Mouse (Mus musculus) mature B cell (primary cell): ENCODE results near the gene Hoxa13.

Experiments
- in situ Hi-C: fragments of 300-500 bp; cut with MboI; formaldehyde crosslinking; loops from 2 replicates; pipeline ENCODE4 v1.14.3; 2019

Hoxa13 gene

DNA sequence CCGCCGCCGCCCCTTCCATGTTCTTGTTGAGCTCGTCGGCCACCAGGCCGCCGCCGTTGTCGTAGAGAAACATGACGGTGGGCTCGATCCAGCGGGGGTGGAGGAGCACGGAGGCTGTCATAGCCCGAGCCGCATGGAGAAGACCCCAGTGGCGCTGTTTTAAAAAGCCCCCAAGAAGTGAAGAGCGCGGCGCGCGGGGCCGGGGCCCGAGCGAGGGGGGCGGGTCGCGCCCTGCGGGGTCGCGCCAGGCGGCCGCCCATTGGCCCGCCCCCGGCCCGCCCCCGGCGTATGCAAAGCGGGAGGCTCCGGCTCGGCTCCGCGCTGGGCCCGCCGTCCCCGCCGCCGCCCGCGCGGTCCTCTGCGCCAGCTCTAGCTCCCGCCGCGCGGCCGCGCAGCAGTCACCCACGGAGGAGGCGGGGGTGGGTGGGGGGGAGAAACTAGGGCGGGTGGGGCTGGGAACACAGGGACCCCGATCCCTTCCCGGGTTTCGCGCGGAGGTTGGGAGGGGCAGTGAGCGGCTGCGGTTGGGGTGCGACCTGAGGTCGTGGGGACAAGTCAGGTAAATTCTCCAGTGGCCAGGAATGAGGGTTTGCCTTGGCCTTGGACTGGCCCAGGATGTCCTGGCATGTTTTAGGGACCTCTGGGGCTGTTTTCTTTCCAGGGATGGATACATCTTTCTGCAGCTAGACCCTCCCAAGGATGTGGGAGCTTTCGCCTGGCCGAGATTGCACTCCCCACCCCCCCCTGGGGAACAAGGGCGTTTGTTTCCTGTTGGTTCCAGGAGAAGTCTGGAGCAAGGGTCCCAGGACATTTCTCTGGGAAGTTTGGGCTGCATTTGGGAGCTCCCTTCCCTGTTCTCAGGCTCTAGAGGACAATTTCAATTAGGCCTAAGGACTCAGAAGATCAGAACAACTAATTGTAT lies at the start of gene Hoxa13:
TSS of gene Hoxa13 (minus strand) at position 227 of the 922 bp plus-strand sequence.
- in situ Hi-C loops, result loop anchor here (10.0 to 25.0 kb wide), 2 partner anchors 326 to 654 kb away; no protein-coding TSS in a partner anchor

DNA sequence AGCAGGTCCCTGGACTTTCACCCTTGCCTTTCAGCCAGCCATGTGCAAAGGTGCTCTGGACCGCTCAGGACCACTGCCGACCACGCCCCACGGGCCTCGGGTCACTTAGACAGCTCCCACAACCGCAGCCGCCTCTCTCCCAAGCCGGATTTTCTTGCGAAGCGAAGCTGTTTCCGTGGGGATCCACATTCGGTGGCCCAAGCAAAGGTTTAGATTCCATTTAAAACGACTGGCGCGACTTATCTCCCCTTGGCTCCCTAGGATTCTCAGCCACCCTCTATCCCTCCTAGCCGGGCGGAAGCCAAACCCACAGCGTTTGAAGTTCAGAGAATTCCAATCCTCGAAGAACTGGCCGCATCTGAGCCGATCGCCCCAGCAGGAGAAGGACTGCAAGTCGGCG lies 49.7 kb upstream of the Hoxa13 start:
- in situ Hi-C loops, result no loop called here

DNA sequence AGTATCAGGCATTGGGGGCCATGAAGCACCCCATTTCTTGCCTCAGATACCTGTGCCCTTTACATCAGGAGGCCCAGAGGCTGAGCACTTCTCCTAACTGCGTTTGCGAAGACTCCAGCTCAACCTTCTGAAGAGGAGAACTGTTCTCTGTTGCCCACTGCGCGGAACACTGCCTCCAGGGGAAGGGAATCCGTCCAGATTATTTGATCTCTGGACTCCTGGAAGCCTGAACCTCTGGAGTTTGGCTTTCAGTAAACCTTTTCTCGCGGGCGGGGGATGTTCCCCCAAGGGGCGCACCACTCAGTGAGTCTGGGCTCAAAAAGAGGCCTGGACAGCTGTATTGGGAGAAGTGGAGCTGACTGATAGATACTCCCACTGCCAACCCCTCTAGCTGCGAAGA lies 49.1 kb upstream of the Hoxa13 start:
- in situ Hi-C loops, result no loop called here

DNA sequence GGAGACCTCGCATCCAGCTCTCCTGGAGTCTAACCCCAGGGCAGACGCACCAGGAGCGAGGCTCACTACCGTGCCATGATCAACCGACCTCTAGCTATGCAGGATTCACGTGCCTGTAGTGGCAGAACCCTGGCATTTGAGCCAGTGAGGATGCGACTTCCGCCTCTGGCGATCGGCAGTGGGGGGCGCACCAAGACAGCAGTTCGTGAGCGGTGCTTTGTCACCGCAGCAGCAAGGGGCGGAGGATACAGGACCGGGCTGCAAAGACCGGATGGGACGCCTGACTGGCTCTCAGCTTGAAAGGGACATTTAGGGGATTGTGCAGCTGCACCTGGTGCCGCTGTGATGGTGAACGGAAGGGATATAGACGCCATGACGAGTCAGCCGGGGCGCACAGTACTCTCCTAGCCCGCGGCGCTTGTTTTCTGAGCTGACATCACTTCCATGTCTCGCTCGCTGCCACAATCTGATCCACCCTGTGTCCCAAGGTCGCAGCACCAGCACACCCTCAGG lies 45.3 kb upstream of the Hoxa13 start:
- in situ Hi-C loops, result no loop called here

DNA sequence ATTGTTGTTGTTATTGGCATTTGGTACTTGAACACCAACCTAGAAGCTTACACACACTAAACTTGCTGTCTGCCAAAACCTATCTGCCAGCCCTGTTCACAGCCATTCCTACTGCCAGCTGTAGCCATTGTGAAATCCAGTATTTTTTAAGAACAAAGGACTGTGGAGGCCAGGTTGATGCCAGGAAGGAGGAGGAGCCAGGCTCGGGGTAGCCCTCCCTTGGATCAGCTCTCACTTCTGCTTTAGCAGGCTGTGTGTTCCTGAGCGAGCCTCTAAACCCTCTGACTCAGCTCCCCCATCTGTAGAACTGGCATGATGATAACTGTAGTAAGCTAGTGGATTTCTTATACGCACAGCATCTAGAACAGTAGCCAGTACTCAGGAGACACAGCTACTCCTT lies 42.7 kb upstream of the Hoxa13 start:
- in situ Hi-C loops, result no loop called here

DNA sequence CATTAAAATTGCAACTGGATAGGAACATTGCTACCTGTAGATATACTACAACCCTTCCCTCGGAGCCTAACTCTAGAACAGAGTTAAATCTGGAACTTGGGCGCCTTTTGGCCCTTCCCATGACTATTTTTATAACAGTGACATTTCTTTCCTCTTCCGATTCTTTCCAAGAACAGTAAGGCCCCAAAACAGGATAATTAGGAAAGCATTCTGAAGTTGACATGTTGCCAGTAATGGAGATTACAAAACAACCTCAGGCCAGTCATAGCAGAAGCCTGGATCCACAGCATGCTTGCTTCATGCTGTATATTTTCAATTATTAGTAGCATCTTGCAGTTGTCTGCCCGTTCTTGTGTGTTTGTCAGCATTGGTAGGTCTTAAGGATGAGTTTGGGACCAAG lies 40.1 kb upstream of the Hoxa13 start:
- in situ Hi-C loops, result no loop called here

DNA sequence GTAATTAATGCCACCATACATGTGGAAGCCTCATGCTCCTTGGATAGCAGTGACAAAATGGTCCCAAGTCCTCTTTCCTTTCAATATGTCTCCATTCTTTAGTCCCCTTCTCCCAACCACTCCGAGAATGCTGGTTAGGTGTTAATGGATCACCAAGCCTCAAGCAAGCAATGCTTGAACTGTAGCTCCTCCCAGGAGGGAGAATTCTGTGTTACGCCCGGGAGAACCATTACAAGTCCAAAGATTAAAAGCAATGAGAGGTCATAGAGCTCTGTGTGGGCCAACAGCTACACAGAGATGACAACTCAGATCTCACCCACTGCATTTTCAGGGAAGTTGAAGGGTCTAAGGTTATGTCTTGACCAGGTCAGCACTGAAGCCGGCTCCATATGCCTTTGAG lies 37.8 kb upstream of the Hoxa13 start:
- in situ Hi-C loops, result no loop called here

DNA sequence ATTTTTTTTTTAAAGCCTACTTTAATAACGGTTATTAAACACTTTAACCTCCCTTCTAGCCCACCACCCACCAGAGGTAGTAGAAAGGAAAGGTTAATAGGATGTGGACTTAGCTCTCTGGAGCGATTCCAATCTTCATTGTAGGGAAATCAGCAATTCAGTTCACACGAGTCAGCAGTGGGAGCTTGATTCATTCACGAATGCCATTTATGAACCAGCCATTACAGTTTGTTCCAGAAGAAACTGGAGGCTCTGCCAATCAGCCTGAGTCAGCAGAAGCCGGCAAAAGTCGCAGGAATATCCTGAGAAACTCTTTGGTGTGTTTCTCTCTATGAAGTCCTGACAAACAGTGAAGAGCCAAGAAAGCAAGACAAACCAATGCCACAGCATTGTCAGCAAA lies 33.9 kb upstream of the Hoxa13 start:
- in situ Hi-C loops, result no loop called here

DNA sequence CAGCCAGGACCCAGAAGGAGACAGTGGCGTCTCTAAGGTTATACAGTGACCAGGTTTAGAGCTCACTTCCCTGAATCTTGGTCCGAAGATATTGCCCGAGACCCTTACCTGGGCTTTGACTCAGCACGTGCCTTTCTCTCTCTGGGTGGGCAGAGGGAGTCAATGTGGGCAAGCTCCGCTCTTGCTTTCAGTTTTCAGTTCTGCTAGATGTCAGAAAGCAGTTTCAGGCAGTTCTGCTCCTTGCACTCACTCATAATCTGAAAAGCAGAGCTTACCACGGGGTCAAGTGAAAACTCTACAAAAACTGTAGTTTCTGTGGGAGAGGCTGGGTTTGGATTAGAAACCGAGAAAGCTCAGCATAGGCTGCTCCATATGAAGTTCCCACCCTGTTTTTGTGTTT lies 31.6 kb upstream of the Hoxa13 start:
- in situ Hi-C loops, result no loop called here

DNA sequence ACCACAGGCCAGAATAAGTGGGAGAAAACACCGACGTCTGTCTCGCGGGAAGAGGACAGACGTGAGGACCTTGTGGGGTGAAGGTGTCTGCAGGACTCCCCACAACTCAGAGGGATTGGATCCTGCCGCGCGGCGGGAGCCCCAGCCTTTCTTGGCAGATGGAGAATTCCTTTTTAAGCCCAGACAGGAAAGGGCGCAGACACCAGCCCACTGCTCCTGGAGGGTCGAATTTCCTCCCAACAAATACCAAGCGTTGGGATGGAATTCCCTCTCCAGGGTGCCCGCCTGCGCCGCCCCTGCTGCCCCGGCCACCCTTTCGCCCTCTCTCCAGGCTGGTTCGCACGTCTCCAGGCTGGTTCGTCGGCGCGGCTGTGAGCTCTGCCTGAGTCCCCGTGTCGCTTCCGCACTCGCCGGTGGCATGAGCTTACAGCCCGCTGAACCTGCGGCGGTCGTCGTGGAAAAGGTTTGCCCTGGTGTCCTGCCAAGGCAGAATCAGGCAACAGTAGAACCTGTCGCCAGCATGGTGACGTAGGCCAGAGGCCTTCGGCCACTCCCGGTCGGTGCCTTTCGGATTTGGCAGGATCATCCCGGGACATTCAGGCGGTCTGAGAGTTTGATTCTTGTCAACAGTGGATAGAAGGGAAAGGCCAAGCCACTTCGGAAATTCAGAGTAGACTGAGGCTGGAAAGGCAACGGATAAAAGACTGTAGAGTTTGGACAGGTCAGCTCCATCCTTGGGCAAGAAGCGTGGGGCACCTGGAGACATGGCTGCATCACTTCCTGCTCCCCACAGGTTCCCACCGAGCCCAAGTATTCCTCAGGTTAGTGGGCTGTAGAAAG lies 30.6 kb upstream of the Hoxa13 start:
- in situ Hi-C loops, result no loop called here

DNA sequence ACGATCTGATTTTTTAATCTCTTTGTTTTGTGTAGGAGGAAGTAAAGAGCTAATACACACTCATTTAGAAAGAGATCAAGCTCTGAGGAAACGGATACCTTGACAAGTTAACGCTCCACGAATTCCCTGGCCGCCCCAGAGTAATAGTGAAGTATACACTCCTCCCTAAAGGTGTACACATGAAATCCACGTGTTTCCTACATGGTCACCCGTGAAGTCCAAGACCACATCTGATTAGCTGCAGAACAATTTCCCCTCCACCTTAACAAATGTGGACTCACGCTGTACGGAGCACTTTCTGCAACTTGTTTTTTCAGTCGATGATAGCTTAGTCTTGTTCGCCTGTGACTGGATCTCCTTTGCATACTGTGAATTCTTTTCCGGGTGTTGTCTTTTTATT lies 29.5 kb upstream of the Hoxa13 start:
- in situ Hi-C loops, result no loop called here

DNA sequence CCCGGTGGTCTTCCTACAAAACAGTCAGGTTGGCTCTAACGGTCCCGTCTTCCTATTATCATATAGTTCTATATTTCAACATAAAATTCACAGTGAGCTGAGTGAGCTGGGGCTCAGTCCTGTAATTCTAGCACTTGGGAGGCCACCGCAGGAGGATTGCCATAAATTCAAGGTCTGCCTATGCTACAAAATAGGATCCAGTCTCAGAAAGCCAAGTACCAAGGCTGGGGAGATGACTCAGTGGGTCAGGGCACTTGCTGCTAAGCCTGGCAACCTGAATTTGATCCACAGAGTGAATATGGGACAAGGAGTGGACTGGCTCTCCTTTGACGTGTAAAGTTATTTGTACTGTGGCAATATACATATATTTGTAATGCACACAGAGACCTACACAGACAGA lies 23.2 kb upstream of the Hoxa13 start:
- in situ Hi-C loops, result no loop called here

DNA sequence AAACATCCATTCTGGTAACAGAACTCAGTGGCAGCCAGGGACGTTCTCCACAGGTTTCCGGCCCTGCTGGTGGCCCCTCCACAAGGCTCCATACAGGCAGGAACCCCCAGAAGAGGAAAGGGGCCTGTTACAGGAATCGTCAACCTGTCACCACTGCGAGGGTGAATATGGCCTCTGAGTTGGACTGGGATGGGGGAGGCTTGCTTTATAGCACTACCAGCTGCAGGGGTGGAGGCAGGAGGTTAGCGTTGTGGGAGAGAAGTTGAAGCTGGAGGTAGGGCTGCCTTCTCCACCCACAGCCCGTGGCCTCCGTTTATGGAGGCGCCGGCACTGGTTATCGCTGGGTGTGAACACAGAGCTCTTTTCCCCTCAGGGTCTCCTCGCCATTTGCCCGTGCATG lies 20.4 kb upstream of the Hoxa13 start:
- in situ Hi-C loops, result no loop called here

DNA sequence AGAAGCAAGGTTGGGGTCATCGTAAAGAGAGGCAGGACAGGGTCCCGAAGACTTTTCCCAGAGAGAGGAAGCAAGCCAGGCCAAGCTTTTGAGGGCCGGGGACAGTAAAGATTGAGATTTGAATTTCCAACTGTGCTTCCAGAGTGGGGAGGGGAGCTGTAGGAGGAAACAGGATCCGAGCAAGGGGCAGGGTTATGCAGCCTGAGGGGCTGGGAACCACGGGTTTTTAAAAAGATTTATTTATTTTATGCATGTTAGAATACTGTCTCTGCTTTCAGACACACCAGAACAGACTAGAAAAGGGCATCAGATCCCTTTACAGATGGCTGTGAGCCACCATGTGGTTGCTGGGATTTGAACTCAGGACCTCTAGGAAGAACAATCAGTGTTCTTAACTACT lies 16.2 kb upstream of the Hoxa13 start:
- in situ Hi-C loops, result no loop called here

DNA sequence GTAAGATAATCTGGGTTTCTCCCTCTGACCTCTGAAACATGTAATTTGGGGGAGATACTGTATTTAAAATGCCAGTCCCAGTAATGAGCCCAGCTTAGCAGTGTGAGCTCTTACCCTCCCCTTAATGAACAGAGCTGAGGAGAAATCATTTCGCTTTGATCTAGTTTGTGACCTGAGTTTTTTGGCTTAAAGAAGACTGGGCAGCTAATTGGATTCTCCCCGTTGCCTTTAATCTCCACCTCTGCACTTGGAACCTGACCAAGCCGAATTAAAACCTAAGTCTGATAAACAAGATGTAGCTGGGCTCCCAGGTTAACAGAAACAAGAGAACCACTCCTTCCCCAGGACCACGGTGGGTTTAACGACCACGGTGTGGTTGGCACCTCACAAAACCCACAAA lies 15.7 kb upstream of the Hoxa13 start:
- in situ Hi-C loops, result no loop called here

DNA sequence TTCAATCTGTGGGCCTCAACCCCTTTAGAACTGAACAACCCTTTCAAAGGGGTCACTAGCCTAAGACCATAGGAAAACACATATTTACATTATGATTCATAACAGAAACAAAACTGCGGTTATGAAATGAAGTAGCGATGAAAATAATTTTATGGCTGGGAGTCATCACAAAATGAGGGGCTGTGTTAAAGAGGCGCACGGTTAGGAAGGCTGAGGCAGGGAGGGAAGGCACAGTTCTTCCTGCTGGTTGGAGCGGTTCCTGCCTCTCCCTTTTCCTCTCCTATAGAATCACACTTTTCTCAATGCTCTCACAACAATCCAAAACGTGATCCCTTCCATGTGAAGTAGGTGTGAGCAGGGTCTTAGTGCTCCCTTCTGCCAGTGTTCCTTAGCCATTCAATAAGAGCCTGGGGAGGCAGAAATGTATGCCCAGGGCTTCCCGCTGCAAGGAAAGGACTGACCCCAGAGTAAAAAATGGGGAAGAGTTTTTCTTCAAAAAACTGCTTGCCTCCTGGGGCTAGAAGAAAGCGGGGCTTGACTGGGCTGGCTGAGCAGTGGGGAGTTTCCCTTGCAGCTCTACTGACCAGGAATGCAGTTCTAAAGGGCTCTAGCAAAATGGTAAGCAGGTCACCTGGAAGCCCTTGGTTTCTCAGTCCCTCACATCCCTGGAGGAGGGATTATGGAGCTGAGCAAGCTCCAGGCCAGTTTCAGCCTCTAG lies 15.0 kb upstream of the Hoxa13 start:
- in situ Hi-C loops, result no loop called here

DNA sequence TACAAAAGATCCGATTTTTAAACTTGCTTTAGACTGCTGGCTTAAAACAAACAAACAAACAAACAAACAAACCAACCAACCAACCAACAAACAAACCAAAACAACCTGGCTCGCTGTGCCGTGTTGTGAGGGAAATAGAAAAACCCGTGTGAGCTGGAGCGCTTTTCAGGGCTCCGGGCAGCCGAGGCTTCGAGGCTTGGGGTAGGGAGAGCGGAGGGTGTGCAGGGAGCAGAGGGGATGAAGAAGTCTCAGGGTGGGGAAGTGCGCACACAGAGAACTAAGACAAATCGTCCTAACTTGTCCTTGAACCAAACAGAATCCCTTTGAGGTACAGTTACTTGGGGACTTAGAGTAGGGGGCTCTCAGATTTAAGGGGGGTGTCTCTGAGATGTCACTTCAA lies 13.9 kb upstream of the Hoxa13 start:
- in situ Hi-C loops, result loop anchor here (25.0 kb wide), 1 partner anchor 313 kb away; no protein-coding TSS in a partner anchor

DNA sequence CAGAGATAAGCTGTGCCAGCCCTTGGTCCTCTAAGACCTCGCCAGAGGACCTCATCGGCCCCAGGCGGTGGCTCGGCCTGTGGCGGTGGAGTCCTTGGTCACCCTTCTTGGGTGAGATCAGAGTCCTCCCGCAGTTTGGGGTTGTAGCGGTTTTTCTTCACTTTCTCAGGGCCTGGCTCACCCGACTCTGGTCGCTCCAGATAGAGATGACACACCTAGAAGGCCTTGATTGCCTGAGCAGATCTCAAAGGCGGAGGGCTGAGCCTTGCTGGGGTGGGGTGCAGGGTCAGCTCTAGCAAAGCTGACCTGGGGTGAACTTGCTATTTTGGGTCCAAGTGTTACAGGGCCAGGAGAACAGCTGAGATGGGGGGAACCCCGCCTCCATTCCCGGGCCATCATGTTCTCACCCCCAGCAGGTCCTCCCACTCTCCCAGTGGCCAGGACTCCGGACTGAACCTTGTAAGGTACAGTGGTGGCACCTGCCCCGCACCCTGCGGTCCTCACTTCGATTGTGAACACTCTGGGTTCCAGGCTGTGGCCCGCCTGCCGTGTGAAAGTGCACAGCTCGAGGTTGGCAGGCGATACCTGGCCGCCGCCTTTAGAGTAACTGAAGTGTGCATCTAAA lies 13.1 kb upstream of the Hoxa13 start:
- in situ Hi-C loops, result loop anchor here (25.0 kb wide), 1 partner anchor 314 kb away; no protein-coding TSS in a partner anchor

DNA sequence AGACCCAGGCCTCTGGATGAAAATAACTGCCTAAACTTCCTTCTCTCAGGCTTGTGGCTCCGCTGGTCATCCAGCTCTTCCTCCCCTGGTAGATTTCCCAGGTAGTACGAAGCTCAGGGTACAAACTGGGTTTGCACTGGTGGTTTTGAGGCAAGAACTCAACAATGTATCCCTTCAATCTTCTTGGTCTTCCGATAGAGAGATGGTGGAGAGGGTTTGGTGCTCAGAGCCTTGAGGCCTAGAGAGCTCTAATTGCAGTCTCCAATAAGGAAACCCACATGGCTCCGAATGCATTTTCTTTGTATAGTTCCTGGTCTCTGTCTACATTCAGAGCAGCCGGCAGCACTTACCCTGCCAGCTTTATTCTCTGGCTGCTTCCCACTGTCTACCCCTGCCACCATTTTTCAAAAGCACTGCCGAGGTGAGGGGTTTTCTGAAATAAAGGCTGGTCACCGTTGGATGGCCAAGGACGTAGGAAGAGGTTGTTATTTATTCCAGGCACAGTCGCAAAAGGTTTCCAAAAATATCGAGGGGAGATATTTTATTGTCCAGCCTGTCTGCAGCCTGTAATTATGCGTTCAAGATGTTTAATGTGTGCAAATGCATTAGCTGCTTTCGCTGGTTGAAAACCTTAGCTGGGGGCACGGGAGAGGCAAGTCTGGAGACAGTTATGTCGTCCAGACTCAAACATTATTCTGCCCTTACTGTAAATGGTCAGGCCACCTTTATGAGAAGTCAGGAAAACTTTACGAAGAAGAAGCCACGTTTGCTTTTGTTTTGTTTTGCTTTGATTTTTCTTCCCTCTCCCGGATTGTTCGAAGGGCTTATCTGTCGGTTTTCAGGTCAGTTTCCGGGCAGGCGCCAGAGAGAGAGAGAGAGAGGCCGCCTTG lies 12.3 kb upstream of the Hoxa13 start:
- in situ Hi-C loops, result loop anchor here (25.0 kb wide), 1 partner anchor 314 kb away; no protein-coding TSS in a partner anchor
